Mouse (Mus musculus): ENCODE measurements around the gene Prdx6.

DNA sequence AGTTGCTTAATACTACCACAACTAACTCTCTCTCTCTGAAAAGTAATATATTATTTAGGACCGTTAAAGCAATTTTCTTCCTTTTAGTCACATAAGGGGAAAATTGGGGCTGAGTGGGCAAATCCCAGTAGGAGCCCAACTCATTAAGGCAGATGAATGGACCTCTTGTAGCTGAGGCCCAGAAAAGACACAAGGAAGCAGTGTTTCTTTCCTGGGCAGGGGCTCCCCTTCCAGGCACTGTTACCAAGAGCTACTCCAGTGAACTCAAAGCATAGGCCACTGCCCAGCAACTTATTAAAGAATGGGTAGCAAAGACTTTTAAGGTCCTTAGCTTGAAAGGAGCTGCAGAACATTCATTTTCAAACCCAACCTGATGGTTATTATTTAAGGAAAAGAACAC, 22.5 kb upstream of the Prdx6 start:
- TF ChIP-seq CTCF (IDR thresholded peaks at IDR 0.05; ENCODE audit: low read depth) (no peak), EP300 (optimal IDR thresholded peaks at IDR 0.05) (no peak)

Data from stomach, postnatal 0 days (tissue).